Mouse (Mus musculus) small intestine, adult 2 months (tissue): ENCODE results near the gene Tmem129.

Experiments used
- CTCF ChIP-seq: fragments of 200-500 bp; IDR thresholded peaks from 2 replicates; pipeline ENCODE4 v1.5.1; 2012; ENCODE audit warnings: low read depth, mild to moderate bottlenecking, control low read depth, inconsistent platforms, low read length, moderate library complexity, mixed read lengths; ENCODE audit not compliant: insufficient replicate concordance, insufficient read length; ENCODE audit errors: extremely low read depth
- POLR2A ChIP-seq: fragments of 200-500 bp; IDR thresholded peaks from 2 replicates; pipeline ENCODE4 v1.6.1; 2012; ENCODE audit warnings: low read depth, mild to moderate bottlenecking, control low read depth, inconsistent platforms, low read length, moderate library complexity

GRCm38 (mm10) chr5:33678244-33678643 is 20.0 kb upstream of the Tmem129 start:
- no peak for TF ChIP-seq CTCF
- no peak for TF ChIP-seq POLR2A
